Mouse (Mus musculus) forebrain, embryonic 16.5 days (tissue): ENCODE results near the gene Coro2a. TPM values are rescaled to one million over a fixed set of nuclear protein-coding genes. Genes with fewer than 3 reads are reported as not detected.
A peak's percentile ranks its signal among the peaks of the same experiment; 100 is the strongest.

Experiments used
- ATAC-seq: fragments of 200-750 bp; cut with Nextera tagmentation; 2 replicates; pipeline ENCODE4 v1.8.0; 2017; ENCODE audit warnings: mild to moderate bottlenecking, moderate library complexity
- H3K27ac ChIP-seq: fragments of 300-500 bp; sonication (generic); 2 replicates; pipeline ENCODE4 v1.5.1; 2014; ENCODE audit warnings: low read length, control low read depth
- H3K27me3 ChIP-seq: fragments of 300-500 bp; sonication (generic); replicated peaks from 2 replicates; pipeline ENCODE4 v1.6.1; 2014; ENCODE audit warnings: low read length; ENCODE audit not compliant: control insufficient read depth, insufficient read depth
- H3K36me3 ChIP-seq: fragments of 300-500 bp; sonication (generic); 2 replicates; pipeline ENCODE4 v1.6.1; 2014; ENCODE audit not compliant: control insufficient read depth, insufficient read depth
- H3K4me1 ChIP-seq: fragments of 300-500 bp; sonication (generic); replicated peaks from 2 replicates; pipeline ENCODE4 v1.6.1; 2014; ENCODE audit warnings: low read length; ENCODE audit not compliant: control insufficient read depth, insufficient read depth
- H3K4me2 ChIP-seq: fragments of 300-500 bp; sonication (generic); 2 replicates; pipeline ENCODE4 v1.6.1; 2014; ENCODE audit warnings: mild to moderate bottlenecking, low read length, control low read depth
- H3K4me3 ChIP-seq: fragments of 300-500 bp; sonication (generic); replicated peaks from 2 replicates; pipeline ENCODE4 v1.5.1; 2014; ENCODE audit warnings: mild to moderate bottlenecking, low read length, control low read depth
- H3K9ac ChIP-seq: fragments of 300-500 bp; sonication (generic); replicated peaks from 2 replicates; pipeline ENCODE4 v1.6.1; 2014; ENCODE audit warnings: low read depth, low read length, control low read depth
- H3K9me3 ChIP-seq: fragments of 300-500 bp; sonication (generic); 2 replicates; pipeline ENCODE4 v1.6.1; 2016; ENCODE audit warnings: low read length; ENCODE audit not compliant: control insufficient read depth
- WGBS: fragments of 180-500 bp; shearing (Covaris S2); extraction: QIAGEN DNeasy Blood & Tissue Kit; methylation state at CpG from one replicate; pipeline ENCODE4 v1.1.7; 2014; 5-methylcytosine and 5-hydroxymethylcytosine counted together
- polyA plus RNA-seq: library from polyadenylated mRNA; unstranded; fragments of >200 nt; fragmentation: Nextera tagmentation; extraction: Ambion mirVana; gene quantifications from 2 replicates; pipeline ENCODE4 v1.2.1, GENCODE M21; 2015

The Coro2a gene
- polyA plus RNA-seq, 1 experiment from 2014 or later: 7.6 TPM

- H3K4me2 ChIP-seq: no peak overlapping the region
- peaks cover 12% of the 10 kb centered on the region for H3K4me1 ChIP-seq
- H3K27ac ChIP-seq: no peak overlapping the region
- H3K4me3 ChIP-seq: no peak overlapping the region
- H3K27me3 ChIP-seq: no peaks in the 10 kb centered on the region
- no peak overlapping the region for H3K9ac ChIP-seq
- H3K9me3 ChIP-seq: no peaks in the 10 kb centered on the region
- H3K36me3 ChIP-seq: peaks cover 14% of the 10 kb centered on the region
- no peak for ATAC-seq
- WGBS: 47% methylated on average over 8 of the region's 8 CpGs
Measured at GRCm38 (mm10) chr4:46505361-46506057, 96.5 kb downstream of the Coro2a start.

DNA sequence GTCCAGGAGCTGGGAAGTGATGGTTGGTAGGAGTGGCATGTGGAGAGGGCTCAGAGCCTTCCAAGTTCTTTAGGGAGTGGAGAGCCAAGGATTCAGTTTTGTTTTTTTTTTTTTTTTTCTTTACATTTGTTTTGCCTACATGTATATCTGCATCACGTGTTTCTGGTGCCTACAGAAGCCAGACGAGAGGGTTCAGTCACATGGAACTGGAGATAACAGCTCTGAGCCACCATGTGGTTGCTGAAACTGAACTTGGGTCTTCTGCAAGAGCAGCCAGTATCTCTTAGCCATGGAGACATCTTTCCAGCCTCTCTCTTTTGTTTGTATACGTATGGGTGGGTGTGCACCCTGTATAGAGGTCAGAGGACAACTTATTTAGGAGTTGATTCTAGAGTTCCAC is 98.1 kb downstream of the Coro2a start:
- H3K9ac ChIP-seq: no peak overlapping the region
- no peaks in the 10 kb centered on the region for H3K9me3 ChIP-seq
- H3K4me1 ChIP-seq: peaks cover 12% of the 10 kb centered on the region
- WGBS: 74% methylated on average over 3 of the region's 3 CpGs
- no peak for ATAC-seq
- no peak overlapping the region for H3K4me2 ChIP-seq
- H3K27me3 ChIP-seq: no peaks in the 10 kb centered on the region
- H3K4me3 ChIP-seq: no peak overlapping the region
- peak overlapping the region; percentile 45 for H3K27ac ChIP-seq
- peaks cover 18% of the 10 kb centered on the region for H3K36me3 ChIP-seq

DNA sequence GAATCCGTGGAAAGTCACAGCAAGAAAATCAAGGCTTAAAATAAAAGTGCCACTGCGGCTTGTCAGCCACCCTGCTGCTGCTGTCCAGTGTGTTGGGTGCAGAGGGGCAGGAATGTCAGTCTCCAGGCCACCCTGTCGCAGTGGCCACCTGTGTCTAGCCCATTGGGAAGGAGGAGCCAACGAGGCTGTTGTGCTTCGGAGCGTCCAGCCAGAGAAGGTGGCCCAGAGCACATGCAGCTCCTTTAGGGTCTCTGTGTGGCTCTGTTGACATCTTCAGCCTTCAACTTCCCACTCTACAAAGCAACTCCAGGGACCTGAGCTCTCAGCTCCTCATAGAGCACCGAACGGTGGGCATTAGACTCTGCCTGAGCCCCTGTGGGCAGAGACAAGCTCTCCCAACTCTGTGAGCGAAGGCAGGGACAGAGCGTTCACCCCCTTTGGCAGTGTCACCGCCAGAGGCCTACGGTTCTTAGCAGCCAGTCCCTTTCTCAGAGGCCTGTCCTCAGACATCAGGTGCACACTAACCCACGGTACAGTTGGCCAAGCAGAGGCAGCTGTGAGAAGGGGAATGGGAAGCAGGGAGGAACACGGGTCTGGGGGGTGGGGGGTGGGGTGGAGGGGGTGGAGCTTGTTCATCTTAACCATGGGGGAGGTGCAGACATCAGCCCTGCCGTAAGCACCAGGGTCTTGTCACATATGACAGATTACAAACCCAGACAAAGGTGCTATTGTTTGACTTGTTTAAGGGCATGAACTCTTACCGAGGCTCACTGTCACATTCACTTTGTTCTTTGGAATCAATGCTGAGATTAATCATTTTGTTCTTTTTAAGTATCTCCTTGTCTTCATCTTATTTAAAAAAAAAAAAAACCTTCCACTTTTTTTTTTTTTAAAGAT is 99.1 kb downstream of the Coro2a start:
- Histone ChIP-seq H3K9ac (no peak overlapping the region), H3K36me3 (peaks cover 18% of the 10 kb centered on the region), H3K4me2 (no peak overlapping the region), H3K9me3 (no peaks in the 10 kb centered on the region), H3K4me1 (peaks cover 12% of the 10 kb centered on the region), H3K27ac (peak overlapping the region; percentile 45; the same call in 1 of the 2 replicates), H3K4me3 (no peak overlapping the region), H3K27me3 (no peaks in the 10 kb centered on the region)
- 68% methylated on average over 16 of the region's 16 CpGs for WGBS
- no peak for ATAC-seq

GRCm38 (mm10) chr4:46498976-46499375 is 103.0 kb downstream of the Coro2a start:
- Histone ChIP-seq H3K36me3 (peaks cover 18% of the 10 kb centered on the region), H3K9me3 (no peaks in the 10 kb centered on the region), H3K27me3 (no peaks in the 10 kb centered on the region), H3K4me3 (no peak overlapping the region), H3K27ac (no peak overlapping the region), H3K4me2 (no peak overlapping the region), H3K4me1 (no peaks in the 10 kb centered on the region), H3K9ac (no peak overlapping the region)
- 10% methylated on average over 4 of the region's 4 CpGs for WGBS
- ATAC-seq: peak; percentile 18; the same call in 1 of the 2 replicates

DNA sequence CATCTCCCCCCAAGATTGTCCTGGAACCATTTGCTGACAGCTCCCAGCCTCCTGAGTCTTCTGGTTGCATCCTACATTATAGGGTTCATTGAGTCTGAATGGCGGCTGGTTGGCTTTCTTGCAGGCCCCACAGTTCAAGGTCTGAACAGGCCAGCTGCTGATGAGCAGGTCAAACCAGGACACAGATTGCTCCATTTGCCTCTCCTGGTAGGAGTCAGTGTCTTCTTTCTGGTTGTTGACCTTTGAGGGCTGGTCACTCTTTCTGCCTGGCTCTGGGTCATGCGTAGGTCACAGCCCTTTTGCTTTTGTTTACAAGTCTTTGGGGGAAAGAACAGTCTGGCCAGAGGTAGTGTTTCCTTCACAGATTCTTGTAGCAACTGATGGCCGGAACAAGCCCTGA is 103.5 kb downstream of the Coro2a start:
- Histone ChIP-seq H3K27ac (no peak overlapping the region), H3K27me3 (no peaks in the 10 kb centered on the region), H3K4me1 (no peaks in the 10 kb centered on the region), H3K9ac (no peak overlapping the region), H3K4me2 (no peak overlapping the region), H3K4me3 (no peak overlapping the region), H3K9me3 (no peaks in the 10 kb centered on the region), H3K36me3 (peaks cover 20% of the 10 kb centered on the region)
- 87% methylated on average over 3 of the region's 3 CpGs for WGBS
- no peak for ATAC-seq

DNA sequence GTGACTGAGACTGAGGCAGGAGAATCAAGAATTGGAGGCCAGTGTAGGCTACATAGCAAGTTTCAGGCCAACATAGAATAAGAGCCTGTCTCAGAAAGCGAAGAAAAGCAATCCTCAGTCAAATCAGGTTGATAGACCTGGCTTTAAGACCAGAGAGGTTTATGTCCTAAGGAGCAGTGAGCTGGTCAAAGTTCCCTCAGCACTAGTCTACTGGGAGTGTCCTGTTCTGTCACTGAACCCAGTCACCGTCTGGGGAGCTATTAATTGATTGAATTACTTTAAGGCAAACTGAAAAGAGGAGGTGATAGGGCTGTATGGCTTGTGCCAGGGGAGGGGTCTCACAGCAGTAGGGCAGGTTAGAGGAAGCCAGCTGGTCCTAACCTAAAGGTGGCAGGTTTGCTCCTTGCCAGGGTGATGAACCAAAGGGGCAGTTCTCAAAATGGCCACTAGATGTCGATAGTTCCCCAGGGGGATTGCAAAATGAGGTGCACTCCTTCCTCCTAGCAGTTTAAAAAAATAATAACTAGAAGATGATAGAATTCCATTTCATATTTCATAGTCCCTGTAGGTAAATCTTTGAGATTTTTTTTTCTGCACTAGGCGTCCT is 104.6 kb downstream of the Coro2a start:
- H3K27ac ChIP-seq: no peak overlapping the region
- peaks cover 22% of the 10 kb centered on the region for H3K36me3 ChIP-seq
- H3K4me2 ChIP-seq: no peak overlapping the region
- H3K9ac ChIP-seq: no peak overlapping the region
- no peaks in the 10 kb centered on the region for H3K9me3 ChIP-seq
- H3K27me3 ChIP-seq: no peaks in the 10 kb centered on the region
- no peak overlapping the region for H3K4me3 ChIP-seq
- WGBS: 47% methylated on average over 4 of the region's 4 CpGs
- H3K4me1 ChIP-seq: no peaks in the 10 kb centered on the region
- ATAC-seq: no peak

GRCm38 (mm10) chr4:46495543-46495942 is 106.5 kb downstream of the Coro2a start:
- no peak for ATAC-seq
- Histone ChIP-seq H3K4me2 (no peak overlapping the region), H3K9ac (no peak overlapping the region), H3K4me1 (no peaks in the 10 kb centered on the region), H3K9me3 (no peaks in the 10 kb centered on the region), H3K4me3 (no peak overlapping the region), H3K27me3 (no peaks in the 10 kb centered on the region), H3K27ac (no peak overlapping the region), H3K36me3 (peaks cover 15% of the 10 kb centered on the region)
- WGBS: 90% methylated on average over 12 of the region's 12 CpGs

DNA sequence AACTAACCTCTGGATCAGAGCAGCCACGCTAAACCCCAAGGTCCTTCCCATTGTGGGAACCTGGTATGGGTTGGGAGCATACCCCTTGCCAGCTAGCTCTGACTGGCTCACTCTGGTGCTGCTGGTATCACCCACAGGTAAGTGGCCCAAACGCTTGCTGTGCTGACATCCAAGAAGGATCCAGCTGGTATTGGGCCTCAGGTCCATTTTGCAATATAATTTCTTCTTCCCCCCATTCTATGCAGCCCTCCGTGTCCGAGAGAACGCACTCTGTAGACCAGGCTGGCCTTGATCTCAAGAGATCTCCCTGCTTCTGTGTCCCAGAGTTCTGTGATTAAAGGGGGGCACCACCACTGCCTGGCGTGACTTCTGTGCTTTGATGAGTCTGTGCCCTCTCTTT is 108.9 kb downstream of the Coro2a start:
- peaks cover 6% of the 10 kb centered on the region for H3K4me1 ChIP-seq
- no peaks in the 10 kb centered on the region for H3K9me3 ChIP-seq
- peaks cover 11% of the 10 kb centered on the region for H3K36me3 ChIP-seq
- no peak for ATAC-seq
- 94% methylated on average over 6 of the region's 6 CpGs for WGBS
- H3K9ac ChIP-seq: no peak overlapping the region
- H3K27me3 ChIP-seq: no peaks in the 10 kb centered on the region
- H3K4me2 ChIP-seq: no peak overlapping the region
- no peak overlapping the region for H3K27ac ChIP-seq
- no peak overlapping the region for H3K4me3 ChIP-seq
